14 mouse cellular contexts compared by ENCODE assay signal in the genomic region with DNA sequence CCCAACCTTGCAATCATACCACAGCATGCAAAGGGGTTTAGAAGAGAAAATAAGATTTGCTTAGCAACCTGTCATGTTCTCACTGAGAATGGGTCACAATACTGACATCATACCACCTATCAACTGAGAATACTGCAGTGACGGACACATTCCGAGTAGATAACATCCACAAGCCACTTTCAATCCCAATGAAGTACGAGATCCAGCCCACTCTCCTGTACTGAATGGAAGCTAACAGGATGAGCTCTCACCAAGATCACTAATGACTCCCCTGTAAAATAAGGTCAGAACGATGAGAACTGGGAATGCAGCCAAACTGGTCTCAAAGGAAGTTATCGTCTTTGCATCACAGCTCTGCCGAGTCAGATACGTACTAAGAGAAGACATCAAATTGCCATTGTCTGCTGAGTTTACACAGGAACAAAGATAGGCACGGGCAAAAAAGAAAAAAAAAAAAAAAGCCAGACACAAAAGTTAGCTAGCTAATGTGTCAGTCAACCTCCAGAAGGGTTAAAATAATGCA. TPM values are rescaled to one million over a fixed set of nuclear protein-coding genes. Genes with fewer than 3 reads are reported as not detected.
DNase-seq lines count a peak whose midpoint lies in the region; ATAC-seq lines count a peak whose summit lies in the region.
"Had no signal": no experiment of that assay in that cellular context is flagged by ENCODE, and none has a peak within 500 bp of the region (broad histone marks: within the 10 kb centered on the region; RNA-seq: fewer than 3 reads in every experiment).

No protein-coding gene starts in this region.

- peaks cover 43% of the 10 kb centered on the region for H3K36me3 ChIP-seq in forebrain, embryonic 13.5 days (ENCODE audit: poor library complexity, severe bottlenecking)
- peaks cover 25% of the 10 kb centered on the region; the same call in 1 of the 2 replicates for H3K36me3 ChIP-seq in forebrain, embryonic 15.5 days
- H3K36me3 ChIP-seq in heart, embryonic 15.5 days, result peaks cover 12% of the 10 kb centered on the region; the same call in 1 of the 2 replicates
- H3K36me3 ChIP-seq in neural tube, embryonic 13.5 days, result peaks cover 24% of the 10 kb centered on the region
- no peaks in the 10 kb centered on the region for H3K36me3 ChIP-seq in stomach, embryonic 15.5 days
- H3K36me3 ChIP-seq: liver, embryonic 12.5 days had no signal

- DNase-seq in heart, postnatal 25 days (ENCODE audit: low spot score), result no peak
- DNase-seq in neural tube, embryonic 10.5 days (ENCODE audit: extremely low spot score, low spot score), result no peak
- no peak for DNase-seq in kidney, postnatal 25 days
- DNase-seq: kidney, adult 18-20 months; right cerebral cortex, adult 18-20 months; thymus, postnatal 25 days had no signal

- no peaks in the 10 kb centered on the region for H3K4me1 ChIP-seq in forebrain, embryonic 13.5 days
- no peaks in the 10 kb centered on the region for H3K4me1 ChIP-seq in forebrain, embryonic 15.5 days
- H3K4me1 ChIP-seq in heart, embryonic 15.5 days (replicated peaks), result peaks cover 40% of the 10 kb centered on the region
- 0 out of 2 replicates have a peak, but pooled peaks cover 14% of the 10 kb centered on the region for H3K4me1 ChIP-seq in neural tube, embryonic 13.5 days (replicated peaks)
- H3K4me1 ChIP-seq in stomach, embryonic 15.5 days, result peaks cover 9% of the 10 kb centered on the region; the same call in 1 of the 2 replicates

- 50% methylated on average over 8 of the region's 8 CpGs for WGBS in forebrain, embryonic 13.5 days
- 40% methylated on average over 8 of the region's 8 CpGs for WGBS in forebrain, embryonic 15.5 days
- 25% methylated on average over 8 of the region's 8 CpGs for WGBS in heart, embryonic 15.5 days
- WGBS in neural tube, embryonic 13.5 days, result 58% methylated on average over 8 of the region's 8 CpGs
- WGBS in stomach, embryonic 15.5 days, result 48% methylated on average over 8 of the region's 8 CpGs

- no peak overlapping the region for H3K9ac ChIP-seq in forebrain, embryonic 13.5 days
- H3K9ac ChIP-seq in forebrain, embryonic 15.5 days (replicated peaks), result no peak overlapping the region
- H3K9ac ChIP-seq in heart, embryonic 15.5 days, result no peak overlapping the region
- H3K9ac ChIP-seq in neural tube, embryonic 13.5 days, result no peak overlapping the region
- H3K9ac ChIP-seq in stomach, embryonic 15.5 days, result no peak overlapping the region
- H3K9ac ChIP-seq: liver, embryonic 12.5 days had no signal

- H3K4me2 ChIP-seq in forebrain, embryonic 13.5 days, result no peak overlapping the region
- no peak overlapping the region for H3K4me2 ChIP-seq in forebrain, embryonic 15.5 days (replicated peaks)
- no peak overlapping the region; the same call in 1 of the 2 replicates for H3K4me2 ChIP-seq in heart, embryonic 15.5 days
- no peak overlapping the region for H3K4me2 ChIP-seq in neural tube, embryonic 13.5 days
- no peak overlapping the region for H3K4me2 ChIP-seq in stomach, embryonic 15.5 days
- H3K4me2 ChIP-seq: liver, embryonic 12.5 days had no signal

- intact Hi-C loops in heart, postnatal 25 days (cut with DNase I), result no loop called here

- H3K4me3 ChIP-seq in forebrain, embryonic 13.5 days, result no peak overlapping the region
- no peak overlapping the region for H3K4me3 ChIP-seq in forebrain, embryonic 15.5 days
- no peak overlapping the region for H3K4me3 ChIP-seq in heart, embryonic 15.5 days
- no peak overlapping the region for H3K4me3 ChIP-seq in neural tube, embryonic 13.5 days
- H3K4me3 ChIP-seq in stomach, embryonic 15.5 days (replicated peaks), result no peak overlapping the region
- H3K4me3 ChIP-seq: erythroblast, embryonic 14.5 days; liver, embryonic 12.5 days had no signal

- peak; percentile 56 for ATAC-seq in forebrain, embryonic 13.5 days
- ATAC-seq in forebrain, embryonic 15.5 days (replicated peaks), result no peak; the same call in 1 of the 2 replicates
- no peak for ATAC-seq in heart, embryonic 15.5 days (replicated peaks; ENCODE audit: insufficient number of reproducible peaks, insufficient read depth, low FRiP score, low read depth)
- 0 out of 2 replicates have a peak, but pooled peaks have one; percentile 27 for ATAC-seq in neural tube, embryonic 13.5 days (ENCODE audit: low read depth)
- no peak for ATAC-seq in stomach, embryonic 15.5 days (ENCODE audit: insufficient read depth, low FRiP score, low read depth)
- ATAC-seq: activated CD4-positive, CD25-positive, alpha-beta regulatory T cell, adult 4 months; liver, embryonic 12.5 days had no signal

- no peaks in the 10 kb centered on the region for H3K9me3 ChIP-seq in forebrain, embryonic 13.5 days (replicated peaks)
- no peaks in the 10 kb centered on the region for H3K9me3 ChIP-seq in forebrain, embryonic 15.5 days
- H3K9me3 ChIP-seq in heart, embryonic 15.5 days (replicated peaks), result no peaks in the 10 kb centered on the region
- no peaks in the 10 kb centered on the region for H3K9me3 ChIP-seq in neural tube, embryonic 13.5 days
- no peaks in the 10 kb centered on the region for H3K9me3 ChIP-seq in stomach, embryonic 15.5 days
- H3K9me3 ChIP-seq: liver, embryonic 12.5 days had no signal

- no peak overlapping the region for H3K27ac ChIP-seq in forebrain, embryonic 13.5 days
- H3K27ac ChIP-seq in forebrain, embryonic 15.5 days (replicated peaks), result no peak overlapping the region
- H3K27ac ChIP-seq in heart, embryonic 15.5 days, result peak overlapping the region; percentile 96
- H3K27ac ChIP-seq in neural tube, embryonic 13.5 days (replicated peaks), result 0 out of 2 replicates have a peak overlapping the region, but pooled peaks have one; percentile 49
- H3K27ac ChIP-seq in stomach, embryonic 15.5 days, result 0 out of 2 replicates have a peak overlapping the region, but pooled peaks have one; percentile 48
- H3K27ac ChIP-seq: liver, embryonic 12.5 days had no signal

- H3K27me3 ChIP-seq in forebrain, embryonic 13.5 days, result no peaks in the 10 kb centered on the region
- H3K27me3 ChIP-seq in forebrain, embryonic 15.5 days, result no peaks in the 10 kb centered on the region
- H3K27me3 ChIP-seq in heart, embryonic 15.5 days, result no peaks in the 10 kb centered on the region
- no peaks in the 10 kb centered on the region for H3K27me3 ChIP-seq in neural tube, embryonic 13.5 days
- no peaks in the 10 kb centered on the region for H3K27me3 ChIP-seq in stomach, embryonic 15.5 days (replicated peaks)
- H3K27me3 ChIP-seq: liver, embryonic 12.5 days had no signal

RNA-seq across cellular contexts. Expression of gene Ccdc141, which starts 13.7 kb away (rescaled TPM):
- polyA plus RNA-seq in forebrain, embryonic 13.5 days (2015; fragmentation: Nextera tagmentation; extraction: Ambion mirVana), result 3.0 and 3.6 TPM in 2 replicates
- polyA plus RNA-seq in forebrain, embryonic 15.5 days (2015; fragmentation: Nextera tagmentation; extraction: Ambion mirVana), result 5.2 and 8.2 TPM in 2 replicates
- 140 and 175 TPM in 2 replicates for polyA plus RNA-seq in heart, embryonic 15.5 days (2015; fragmentation: Nextera tagmentation; extraction: Ambion mirVana)
- total RNA-seq in heart, postnatal 25 days (2021), result 100 to 1,000 TPM; 239 to 243 TPM
- 8.8 and 9.1 TPM in 2 replicates for polyA plus RNA-seq in neural tube, embryonic 13.5 days (2015; fragmentation: Nextera tagmentation; extraction: Ambion mirVana)
- 8.5 and 9.6 TPM in 2 replicates for polyA plus RNA-seq in stomach, embryonic 15.5 days (2015; fragmentation: Nextera tagmentation; extraction: Ambion mirVana)

Comparison
In these comparisons a context has a peak if more than half of its experiments do, and no peak if none do; other contexts are left out.
1. ATAC-seq: peak in forebrain, embryonic 13.5 days (single experiment) and neural tube, embryonic 13.5 days (single experiment); none in forebrain, embryonic 15.5 days (single experiment), heart, embryonic 15.5 days (single experiment) and stomach, embryonic 15.5 days (single experiment).
2. H3K27ac ChIP-seq: peak in heart, embryonic 15.5 days (single experiment), neural tube, embryonic 13.5 days (single experiment) and stomach, embryonic 15.5 days (single experiment); none in forebrain, embryonic 13.5 days (single experiment) and forebrain, embryonic 15.5 days (single experiment).
3. RNA of gene Ccdc141, which starts 13.7 kb away (polyA plus RNA-seq): 140 to 175 TPM in heart, embryonic 15.5 days; 8.8 to 9.1 TPM in neural tube, embryonic 13.5 days, 8.5 to 9.6 TPM in stomach, embryonic 15.5 days, 5.2 to 8.2 TPM in forebrain, embryonic 15.5 days and 3.0 to 3.6 TPM in forebrain, embryonic 13.5 days; every median in the first group is over 10 times any median in the second.